Mouse (Mus musculus) embryo, embryonic 11 days (tissue): ENCODE results near the gene Olfr32.
"Not testable (repeated sequence)": the region's sequence is repeated elsewhere in the genome, so short reads cannot be mapped to it uniquely, and the experiment has no call there.

ENCODE experiments used
- DNase-seq: peaks from one replicate; pipeline ENCODE4 v3.0.0-alpha.2; 2015

Gene Olfr32

DNA sequence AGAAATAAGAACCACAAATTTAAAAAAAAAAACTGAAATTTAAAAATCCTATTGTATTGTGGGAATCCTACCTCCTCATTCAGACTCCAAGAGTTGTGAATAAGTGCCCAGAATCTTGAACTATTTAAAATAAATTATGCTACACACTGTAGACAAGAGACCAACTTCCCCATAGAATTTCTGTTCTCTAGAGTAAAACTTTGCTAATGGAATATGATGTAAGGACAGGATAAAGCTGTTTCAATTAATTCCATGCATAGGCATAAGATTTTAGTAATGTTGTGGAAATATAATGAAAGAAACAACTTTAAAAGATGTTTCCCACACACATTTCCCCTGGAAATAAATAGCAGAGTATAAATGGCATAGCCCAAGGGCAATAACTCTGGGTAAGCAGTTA lies at the start of gene Olfr32:
Gene Olfr32 (minus strand): TSS at position 101 of the 400 bp plus-strand sequence.
- no peak for DNase-seq

DNA sequence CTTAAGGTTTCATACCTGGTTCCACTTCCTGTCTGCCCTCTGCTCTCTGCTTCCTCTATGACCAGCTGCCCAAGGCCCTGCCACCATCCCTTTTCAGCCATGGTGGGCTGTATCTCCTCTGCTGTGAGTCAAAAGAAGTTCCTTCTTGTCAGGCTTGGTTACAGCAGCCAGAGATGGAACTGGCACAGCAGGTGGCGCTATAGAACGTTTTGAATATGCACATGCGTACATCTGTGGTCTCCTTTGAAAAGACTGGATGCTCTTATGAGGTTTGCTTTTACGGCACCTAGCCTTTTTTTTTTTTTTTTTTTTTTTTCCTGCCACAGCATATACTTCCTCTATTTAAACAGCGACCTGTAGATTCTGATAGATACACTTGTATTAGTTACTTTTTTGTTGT lies 45.0 kb upstream of the Olfr32 start:
- DNase-seq, result not testable (repeated sequence)

GRCm38 (mm10) chr2:90186082-90186481 lies 44.0 kb upstream of the Olfr32 start:
- not testable (repeated sequence) for DNase-seq

DNA sequence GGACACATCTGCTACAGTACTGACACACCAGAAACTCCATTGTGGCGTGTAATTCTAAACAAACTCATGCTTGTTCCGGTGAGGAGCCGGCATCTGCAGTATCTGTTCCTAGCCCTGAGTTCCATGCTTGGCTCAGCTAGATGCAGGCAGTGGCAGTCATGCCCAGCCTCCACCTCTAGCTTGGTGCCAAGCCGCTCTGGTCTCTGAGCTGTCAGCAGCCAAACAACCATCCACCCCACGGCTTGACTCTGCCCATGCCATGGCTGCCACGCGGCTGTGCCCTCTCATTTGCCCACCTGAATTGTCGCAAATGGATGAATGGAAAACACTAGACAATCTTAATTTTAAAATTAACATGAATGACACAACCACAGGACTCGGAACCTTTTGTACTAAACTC lies 11.8 kb upstream of the Olfr32 start:
- no peak for DNase-seq

DNA sequence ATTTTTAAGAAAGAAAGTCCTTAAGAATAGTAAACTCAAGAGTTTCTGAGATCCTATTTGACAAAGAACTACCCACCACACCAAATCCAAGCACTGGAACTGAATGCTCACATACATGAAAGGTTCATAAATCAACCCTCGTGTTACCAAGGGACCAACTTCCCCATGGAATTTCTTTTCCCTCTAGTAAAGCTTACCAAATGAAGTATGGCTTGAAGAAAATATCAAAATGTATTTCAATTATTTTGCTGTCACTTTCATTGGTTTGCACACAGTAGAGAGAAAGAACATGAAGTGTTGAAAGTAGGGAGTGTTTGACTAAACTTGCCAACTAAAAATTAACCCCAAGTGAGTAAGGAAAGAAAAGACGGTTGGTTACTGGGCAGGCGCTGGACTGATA lies 10.9 kb upstream of the Olfr32 start, which contains the start of gene Olfr1270:
Gene Olfr1270 (minus strand): TSS at position 101 of the 400 bp plus-strand sequence.
- no peak for DNase-seq

- no peak for DNase-seq
Observed at GRCm38 (mm10) chr2:90121312-90121711, 20.8 kb downstream of the Olfr32 start, which contains the start of gene Olfr1269. Olfr1269 (minus strand) TSS chr2:90121412.
